Comparison of ENCODE assay signal across 8 mouse cellular contexts in genomic region chr7:30422560-30422959, GRCm38 (mm10). TPM values are rescaled to one million over a fixed set of nuclear protein-coding genes. Genes with fewer than 3 reads are reported as not detected.
A peak's percentile ranks its signal among the peaks of the same experiment; 100 is the strongest.
DNase-seq lines count a peak whose midpoint lies in the region; ATAC-seq and TF ChIP-seq lines count a peak whose summit lies in the region.

No protein-coding gene starts in this region.

- TF ChIP-seq CTCF in kidney, postnatal 0 days (IDR thresholded peaks at IDR 0.05; ENCODE audit: low read depth), result no peak

- DNase-seq in kidney, postnatal 0 days (ENCODE audit: low spot score), result no peak
- DNase-seq in kidney, postnatal 36 days, result no peak
- peak; percentile 60 for DNase-seq in T-cell, adult 2 months (ENCODE audit: low spot score)
- no peak for DNase-seq in right cerebral cortex, adult 18-20 months
- DNase-seq in urinary bladder, postnatal 4 days (ENCODE audit: low spot score in 2 of 2), result no peak
- no peak for DNase-seq in cerebellum, adult 18-20 months

- H3K27ac ChIP-seq in kidney, postnatal 0 days, result no peak overlapping the region; the same call in 1 of the 2 replicates
- H3K27ac ChIP-seq in hindbrain, embryonic 12.5 days, result no peak overlapping the region
- peak overlapping the region; percentile 54; the same call in 1 of the 2 replicates for H3K27ac ChIP-seq in midbrain, embryonic 15.5 days

- H3K9ac ChIP-seq in kidney, postnatal 0 days (ENCODE audit: low read depth, low read length), result peak overlapping the region; percentile 46
- peak overlapping the region; percentile 63 for H3K9ac ChIP-seq in hindbrain, embryonic 12.5 days
- peak overlapping the region; percentile 58 for H3K9ac ChIP-seq in midbrain, embryonic 15.5 days

- H3K36me3 ChIP-seq in kidney, postnatal 0 days (ENCODE audit: insufficient read depth, low read length), result no peaks in the 10 kb centered on the region
- peaks cover 8% of the 10 kb centered on the region; the same call in 1 of the 2 replicates for H3K36me3 ChIP-seq in hindbrain, embryonic 12.5 days
- H3K36me3 ChIP-seq in midbrain, embryonic 15.5 days (replicated peaks), result peaks cover 5% of the 10 kb centered on the region; the same call in 1 of the 2 replicates

- ATAC-seq in kidney, postnatal 0 days (replicated peaks; ENCODE audit: low FRiP score, low read depth), result no peak
- ATAC-seq in hindbrain, embryonic 12.5 days (ENCODE audit: low FRiP score), result peak; percentile 47; the same call in 1 of the 2 replicates
- peak; percentile 60; the same call in 1 of the 2 replicates for ATAC-seq in midbrain, embryonic 15.5 days (replicated peaks)

- no peaks in the 10 kb centered on the region for H3K27me3 ChIP-seq in kidney, postnatal 0 days (ENCODE audit: insufficient read depth, low read length)
- H3K27me3 ChIP-seq in hindbrain, embryonic 12.5 days, result peaks cover 10% of the 10 kb centered on the region
- no peaks in the 10 kb centered on the region for H3K27me3 ChIP-seq in midbrain, embryonic 15.5 days (replicated peaks)

- H3K4me2 ChIP-seq in kidney, postnatal 0 days (ENCODE audit: low read length), result peak overlapping the region; percentile 78
- peak overlapping the region; percentile 95 for H3K4me2 ChIP-seq in hindbrain, embryonic 12.5 days (replicated peaks)
- peak overlapping the region; percentile 95 for H3K4me2 ChIP-seq in midbrain, embryonic 15.5 days

- H3K9me3 ChIP-seq in kidney, postnatal 0 days (replicated peaks; ENCODE audit: low read length), result no peaks in the 10 kb centered on the region; the same call in 1 of the 2 replicates
- H3K9me3 ChIP-seq in hindbrain, embryonic 12.5 days (replicated peaks), result no peaks in the 10 kb centered on the region
- no peaks in the 10 kb centered on the region for H3K9me3 ChIP-seq in midbrain, embryonic 15.5 days

- 6% methylated on average over 9 of the region's 9 CpGs for WGBS in kidney, postnatal 0 days
- WGBS in hindbrain, embryonic 12.5 days, result 19% methylated on average over 9 of the region's 9 CpGs
- WGBS in midbrain, embryonic 15.5 days, result 14% methylated on average over 9 of the region's 9 CpGs

- peak overlapping the region; percentile 42 for H3K4me3 ChIP-seq in kidney, postnatal 0 days (replicated peaks; ENCODE audit: low read depth, low read length)
- H3K4me3 ChIP-seq in hindbrain, embryonic 12.5 days, result peak overlapping the region; percentile 54
- peak overlapping the region; percentile 61 for H3K4me3 ChIP-seq in midbrain, embryonic 15.5 days

- 0 out of 2 replicates have a peak, but pooled peaks cover 6% of the 10 kb centered on the region for H3K4me1 ChIP-seq in kidney, postnatal 0 days (replicated peaks; ENCODE audit: insufficient read depth, low read length)
- peaks cover 17% of the 10 kb centered on the region for H3K4me1 ChIP-seq in hindbrain, embryonic 12.5 days
- peaks cover 18% of the 10 kb centered on the region for H3K4me1 ChIP-seq in midbrain, embryonic 15.5 days

RNA-seq across cellular contexts. Expression of gene Nfkbid, which starts 1.0 kb away (rescaled TPM):
- polyA plus RNA-seq in kidney, postnatal 0 days (2015; fragmentation: Nextera tagmentation; extraction: Ambion mirVana), result 1.1 and 1.2 TPM in 2 replicates
- polyA plus RNA-seq in hindbrain, embryonic 12.5 days (2016; fragmentation: Nextera tagmentation; extraction: Ambion mirVana), result 1.3 and 2.2 TPM in 2 replicates
- polyA plus RNA-seq in midbrain, embryonic 15.5 days (2015; fragmentation: Nextera tagmentation; extraction: Ambion mirVana), result 2.4 and 2.8 TPM in 2 replicates

RNA-seq across cellular contexts. Expression of gene Hcst, which starts 2.9 kb away (rescaled TPM):
- polyA plus RNA-seq in kidney, postnatal 0 days (2015; fragmentation: Nextera tagmentation; extraction: Ambion mirVana), result 2.1 and 3.4 TPM in 2 replicates
- 0.57 and 0.86 TPM in 2 replicates for polyA plus RNA-seq in hindbrain, embryonic 12.5 days (2016; fragmentation: Nextera tagmentation; extraction: Ambion mirVana)
- polyA plus RNA-seq in midbrain, embryonic 15.5 days (2015; fragmentation: Nextera tagmentation; extraction: Ambion mirVana), result 0.53 and 0.59 TPM in 2 replicates

RNA-seq across cellular contexts. Expression of gene Tyrobp, which starts 9.0 kb away (rescaled TPM):
- 41.9 and 47.3 TPM in 2 replicates for polyA plus RNA-seq in kidney, postnatal 0 days (2015; fragmentation: Nextera tagmentation; extraction: Ambion mirVana)
- 17.7 and 19.7 TPM in 2 replicates for polyA plus RNA-seq in hindbrain, embryonic 12.5 days (2016; fragmentation: Nextera tagmentation; extraction: Ambion mirVana)
- 27.8 and 36.6 TPM in 2 replicates for polyA plus RNA-seq in midbrain, embryonic 15.5 days (2015; fragmentation: Nextera tagmentation; extraction: Ambion mirVana)

RNA-seq across cellular contexts. Expression of gene Aplp1, which starts 22.8 kb away (rescaled TPM):
- polyA plus RNA-seq in kidney, postnatal 0 days (2015; fragmentation: Nextera tagmentation; extraction: Ambion mirVana), result 24.1 and 25.4 TPM in 2 replicates
- polyA plus RNA-seq in hindbrain, embryonic 12.5 days (2016; fragmentation: Nextera tagmentation; extraction: Ambion mirVana), result 348 and 365 TPM in 2 replicates
- 790 and 817 TPM in 2 replicates for polyA plus RNA-seq in midbrain, embryonic 15.5 days (2015; fragmentation: Nextera tagmentation; extraction: Ambion mirVana)

RNA-seq across cellular contexts. Expression of gene Kirrel2, which starts 34.9 kb away (rescaled TPM):
- 0.65 and 1.5 TPM in 2 replicates for polyA plus RNA-seq in kidney, postnatal 0 days (2015; fragmentation: Nextera tagmentation; extraction: Ambion mirVana)
- 16.1 and 23.9 TPM in 2 replicates for polyA plus RNA-seq in hindbrain, embryonic 12.5 days (2016; fragmentation: Nextera tagmentation; extraction: Ambion mirVana)
- 1.3 and 2.7 TPM in 2 replicates for polyA plus RNA-seq in midbrain, embryonic 15.5 days (2015; fragmentation: Nextera tagmentation; extraction: Ambion mirVana)
